Mouse (Mus musculus): ENCODE measurements around the gene Lmntd2. TPM values are rescaled to one million over a fixed set of nuclear protein-coding genes. Genes with fewer than 3 reads are reported as not detected.
A peak's percentile ranks its signal among the peaks of the same experiment; 100 is the strongest.

The Lmntd2 gene
- polyA plus RNA-seq, 1 experiment from 2014 or later, result 0.59 TPM

GRCm38 (mm10) chr7:141215880-141216733 is 2.2 kb upstream of the Lmntd2 start:
- Histone ChIP-seq H3K4me1 (replicated peaks) (peaks cover 96% of the 10 kb centered on the region), H3K36me3 (peaks cover 31% of the 10 kb centered on the region), H3K4me2 (peak overlapping the region; percentile 100), H3K9me3 (replicated peaks) (no peaks in the 10 kb centered on the region), H3K27ac (peak overlapping the region; percentile 91), H3K27me3 (no peaks in the 10 kb centered on the region), H3K4me3 (replicated peaks) (peak overlapping the region; percentile 82), H3K9ac (peak overlapping the region; percentile 90)
- ATAC-seq (ENCODE audit: low read depth) (peak; percentile 49), DNase-seq (peak; percentile 65)
- 2% methylated on average over 42 of the region's 42 CpGs for WGBS (ENCODE audit: insufficient replicate concordance)

GRCm38 (mm10) chr7:141215101-141215879 is 1.4 kb upstream of the Lmntd2 start, which contains the start of gene Rassf7:
Gene Rassf7 (plus strand): TSS chr7:141215860.
- Histone ChIP-seq H3K4me3 (replicated peaks) (peak within 1 kb of the TSS; percentile 82), H3K4me1 (replicated peaks) (peaks cover 96% of the 10 kb centered on the region), H3K4me2 (peak within 1 kb of the TSS; percentile 100), H3K27me3 (no peaks in the 10 kb centered on the region), H3K36me3 (peaks cover 31% of the 10 kb centered on the region), H3K9me3 (replicated peaks) (no peaks in the 10 kb centered on the region), H3K9ac (peak within 1 kb of the TSS; percentile 90), H3K27ac (peak within 1 kb of the TSS; percentile 91)
- DNase-seq (peak; percentile 98), ATAC-seq (ENCODE audit: low read depth) (peak; percentile 94)
- 2% methylated on average over 41 of the region's 41 CpGs for WGBS (ENCODE audit: insufficient replicate concordance)

GRCm38 (mm10) chr7:141214310-141214709 is 430 bp upstream of the Lmntd2 start:
- Histone ChIP-seq H3K27ac (peak overlapping the region; percentile 89), H3K4me3 (replicated peaks) (no peak overlapping the region), H3K4me1 (replicated peaks) (peaks cover 96% of the 10 kb centered on the region), H3K4me2 (0 out of 2 replicates have a peak overlapping the region, but pooled peaks have one; percentile 0), H3K27me3 (no peaks in the 10 kb centered on the region), H3K9me3 (replicated peaks) (no peaks in the 10 kb centered on the region), H3K36me3 (peaks cover 23% of the 10 kb centered on the region), H3K9ac (peak overlapping the region; percentile 78)
- ATAC-seq (ENCODE audit: low read depth) (no peak), DNase-seq (no peak)
- WGBS (ENCODE audit: insufficient replicate concordance), result 72% methylated on average over 3 of the region's 3 CpGs

GRCm38 (mm10) chr7:141213133-141213532 is 747 bp downstream of the Lmntd2 start:
- Histone ChIP-seq H3K36me3 (peaks cover 11% of the 10 kb centered on the region), H3K9me3 (replicated peaks) (no peaks in the 10 kb centered on the region), H3K9ac (peak overlapping the region; percentile 1; the same call in 1 of the 2 replicates), H3K27me3 (no peaks in the 10 kb centered on the region), H3K27ac (peak overlapping the region; percentile 93), H3K4me3 (replicated peaks) (no peak overlapping the region), H3K4me1 (replicated peaks) (peaks cover 96% of the 10 kb centered on the region), H3K4me2 (no peak overlapping the region)
- 92% methylated on average over 3 of the region's 3 CpGs for WGBS (ENCODE audit: insufficient replicate concordance)
- ATAC-seq (ENCODE audit: low read depth) (no peak), DNase-seq (no peak)

DNA sequence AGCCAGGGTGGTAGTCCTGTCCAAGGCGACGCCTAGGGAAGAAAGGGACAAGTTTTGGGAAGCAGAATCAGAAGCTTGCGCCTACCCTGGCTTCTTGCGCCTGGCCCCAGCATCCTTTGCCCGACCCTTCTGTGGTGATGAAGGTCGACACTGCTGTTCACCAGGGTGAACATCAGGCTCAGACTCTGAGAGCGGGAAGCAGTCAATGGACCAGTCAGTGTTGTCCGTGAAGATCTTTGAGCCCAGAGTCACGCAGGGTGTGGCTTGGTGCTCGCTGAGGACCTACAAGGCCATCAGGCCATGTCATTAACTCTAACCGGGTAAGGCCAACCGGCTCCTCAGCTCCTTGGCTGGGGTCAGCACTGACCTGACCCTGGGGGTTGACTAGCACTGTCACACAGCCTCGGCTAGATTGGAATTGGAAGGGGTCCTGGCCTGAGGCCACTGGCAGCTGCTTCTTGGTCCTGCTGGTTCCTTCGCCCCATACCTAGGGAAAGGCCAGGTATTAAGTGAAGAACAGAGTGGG is 3.2 kb downstream of the Lmntd2 start:
- Histone ChIP-seq H3K4me1 (replicated peaks) (peaks cover 97% of the 10 kb centered on the region), H3K9ac (peak overlapping the region; percentile 72), H3K27me3 (no peaks in the 10 kb centered on the region), H3K36me3 (peaks cover 3% of the 10 kb centered on the region), H3K4me3 (replicated peaks) (no peak overlapping the region), H3K27ac (peak overlapping the region; percentile 93), H3K9me3 (replicated peaks) (no peaks in the 10 kb centered on the region), H3K4me2 (peak overlapping the region; percentile 66)
- 81% methylated on average over 14 of the region's 14 CpGs for WGBS (ENCODE audit: insufficient replicate concordance)
- ATAC-seq (ENCODE audit: low read depth) (no peak), DNase-seq (no peak)

DNA sequence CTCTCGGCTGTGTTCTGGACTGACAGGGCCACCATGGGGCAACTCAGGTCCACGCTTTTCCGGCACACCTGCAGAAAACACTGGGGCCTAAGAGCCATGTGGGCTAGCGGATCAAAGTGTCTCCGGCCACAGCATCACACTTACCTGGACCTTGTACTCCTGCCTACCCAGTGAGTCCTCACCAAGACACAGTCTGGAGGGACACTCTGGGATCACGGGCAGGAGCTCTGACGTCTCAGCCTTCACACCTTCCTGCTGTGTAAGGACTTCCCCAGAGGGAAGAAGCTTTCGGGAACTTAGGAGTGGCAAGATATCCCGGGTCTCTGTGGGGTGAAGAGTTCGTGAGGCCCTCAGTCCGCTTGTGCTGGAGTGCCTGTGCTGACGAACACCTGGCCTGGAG is 3.7 kb downstream of the Lmntd2 start:
- H3K36me3 ChIP-seq, result peaks cover 7% of the 10 kb centered on the region
- no peaks in the 10 kb centered on the region for H3K27me3 ChIP-seq
- no peaks in the 10 kb centered on the region for H3K9me3 ChIP-seq (replicated peaks)
- H3K4me3 ChIP-seq (replicated peaks), result peak overlapping the region; percentile 36; the same call in 1 of the 2 replicates
- H3K4me1 ChIP-seq (replicated peaks), result peaks cover 100% of the 10 kb centered on the region
- H3K27ac ChIP-seq, result peak overlapping the region; percentile 93
- DNase-seq (no peak), ATAC-seq (ENCODE audit: low read depth) (no peak)
- WGBS (ENCODE audit: insufficient replicate concordance), result 78% methylated on average over 12 of the region's 12 CpGs
- peak overlapping the region; percentile 72 for H3K9ac ChIP-seq
- peak overlapping the region; percentile 66 for H3K4me2 ChIP-seq

- WGBS (ENCODE audit: insufficient replicate concordance), result 52% methylated on average over 3 of the region's 3 CpGs
- peaks cover 7% of the 10 kb centered on the region for H3K36me3 ChIP-seq
- DNase-seq (peak; percentile 68), ATAC-seq (ENCODE audit: low read depth) (peak; percentile 96)
- no peaks in the 10 kb centered on the region for H3K9me3 ChIP-seq (replicated peaks)
- H3K4me3 ChIP-seq (replicated peaks), result peak overlapping the region; percentile 36
- H3K9ac ChIP-seq, result peak overlapping the region; percentile 72
- peak overlapping the region; percentile 66 for H3K4me2 ChIP-seq
- no peaks in the 10 kb centered on the region for H3K27me3 ChIP-seq
- H3K4me1 ChIP-seq (replicated peaks), result peaks cover 100% of the 10 kb centered on the region
- peak overlapping the region; percentile 93 for H3K27ac ChIP-seq
Observed at GRCm38 (mm10) chr7:141209526-141209925, 4.4 kb downstream of the Lmntd2 start.

- peak overlapping the region; percentile 64 for H3K9ac ChIP-seq
- H3K4me2 ChIP-seq, result peak overlapping the region; percentile 27
- 75% methylated on average over 18 of the region's 18 CpGs for WGBS (ENCODE audit: insufficient replicate concordance)
- H3K27me3 ChIP-seq, result no peaks in the 10 kb centered on the region
- peaks cover 10% of the 10 kb centered on the region for H3K36me3 ChIP-seq
- DNase-seq, result peak; percentile 54
- peak overlapping the region; percentile 93 for H3K27ac ChIP-seq
- no peak overlapping the region for H3K4me3 ChIP-seq (replicated peaks)
- ATAC-seq (ENCODE audit: low read depth), result peak; percentile 59
- H3K9me3 ChIP-seq (replicated peaks), result no peaks in the 10 kb centered on the region
- H3K4me1 ChIP-seq (replicated peaks), result peaks cover 88% of the 10 kb centered on the region
Observed at GRCm38 (mm10) chr7:141206182-141206937, 7.5 kb downstream of the Lmntd2 start.

- no peak overlapping the region for H3K4me2 ChIP-seq
- no peaks in the 10 kb centered on the region for H3K27me3 ChIP-seq
- DNase-seq, result no peak
- no peaks in the 10 kb centered on the region for H3K9me3 ChIP-seq (replicated peaks)
- WGBS (ENCODE audit: insufficient replicate concordance), result 88% methylated on average over 5 of the region's 5 CpGs
- no peak overlapping the region for H3K9ac ChIP-seq
- peaks cover 10% of the 10 kb centered on the region for H3K36me3 ChIP-seq
- peaks cover 86% of the 10 kb centered on the region for H3K4me1 ChIP-seq (replicated peaks)
- H3K4me3 ChIP-seq (replicated peaks), result no peak overlapping the region
- ATAC-seq (ENCODE audit: low read depth), result no peak
- peak overlapping the region; percentile 93 for H3K27ac ChIP-seq
Observed at GRCm38 (mm10) chr7:141205504-141205903, 8.4 kb downstream of the Lmntd2 start.

DNA sequence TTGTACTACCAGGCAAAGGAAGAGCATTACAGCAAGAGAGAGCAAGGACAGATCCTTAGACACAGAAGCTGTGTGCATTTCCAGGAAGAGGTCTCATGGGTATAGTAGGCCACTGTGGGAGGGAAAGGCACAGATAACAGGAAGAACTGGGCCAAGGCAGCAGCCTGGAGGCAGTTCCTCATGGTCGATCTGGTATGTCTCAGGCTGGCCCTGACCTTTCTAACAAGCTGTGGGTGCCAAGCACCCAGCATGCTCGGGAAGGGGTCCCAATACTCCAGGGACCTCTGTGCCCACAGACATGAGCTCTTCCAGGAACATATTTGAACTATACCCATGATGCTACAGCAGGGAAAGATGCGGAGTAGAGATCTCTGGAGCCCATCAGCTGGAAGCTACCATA is 9.3 kb downstream of the Lmntd2 start:
- ATAC-seq (ENCODE audit: low read depth) (0 out of 2 replicates have a peak, but pooled peaks have one; percentile 27), DNase-seq (no peak)
- Histone ChIP-seq H3K4me2 (no peak overlapping the region), H3K27me3 (no peaks in the 10 kb centered on the region), H3K27ac (peak overlapping the region; percentile 93), H3K4me3 (replicated peaks) (no peak overlapping the region), H3K9ac (peak overlapping the region; percentile 44), H3K9me3 (replicated peaks) (no peaks in the 10 kb centered on the region), H3K36me3 (peaks cover 10% of the 10 kb centered on the region), H3K4me1 (replicated peaks) (peaks cover 86% of the 10 kb centered on the region)
- WGBS (ENCODE audit: insufficient replicate concordance), result 52% methylated on average over 3 of the region's 3 CpGs

Data from liver, embryonic 13.5 days (tissue).